Mouse (Mus musculus) NIH3T3 (cell line): ENCODE measurements around the gene Tas2r110.

Experiments used
- DNase-seq: peaks from one replicate; pipeline ENCODE4 v3.0.0-alpha.2; 2012; ENCODE audit warnings: low read depth

The Tas2r110 gene

DNA sequence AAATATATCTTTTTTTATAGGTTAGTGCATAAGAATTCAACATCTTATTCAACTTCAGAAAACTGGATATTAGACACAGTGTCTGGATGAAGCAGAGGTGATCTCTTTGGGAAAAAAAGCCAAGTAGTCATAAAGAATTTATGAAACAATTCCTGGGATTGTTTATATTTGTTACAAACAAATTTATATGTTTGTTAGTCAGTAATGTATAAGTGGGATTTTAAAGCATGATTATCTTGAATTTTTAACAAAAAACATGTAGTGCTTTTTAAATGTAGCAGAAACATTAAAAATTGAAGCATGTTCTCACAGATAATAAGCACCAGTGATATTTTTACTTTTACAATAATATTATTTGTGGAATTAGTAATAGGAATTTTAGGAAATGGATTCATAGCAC lies at the start of gene Tas2r110:
Gene Tas2r110, plus strand, starts transcription at position 301 of the 400 bp plus-strand sequence.
- DNase-seq = no peak

- DNase-seq = no peak
These were observed 21.0 kb upstream of the Tas2r110 start, which contains the start of gene Tas2r123 for GRCm38 (mm10) chr6:132846842-132847241. Gene Tas2r123 (plus strand): TSS chr6:132847142.

DNA sequence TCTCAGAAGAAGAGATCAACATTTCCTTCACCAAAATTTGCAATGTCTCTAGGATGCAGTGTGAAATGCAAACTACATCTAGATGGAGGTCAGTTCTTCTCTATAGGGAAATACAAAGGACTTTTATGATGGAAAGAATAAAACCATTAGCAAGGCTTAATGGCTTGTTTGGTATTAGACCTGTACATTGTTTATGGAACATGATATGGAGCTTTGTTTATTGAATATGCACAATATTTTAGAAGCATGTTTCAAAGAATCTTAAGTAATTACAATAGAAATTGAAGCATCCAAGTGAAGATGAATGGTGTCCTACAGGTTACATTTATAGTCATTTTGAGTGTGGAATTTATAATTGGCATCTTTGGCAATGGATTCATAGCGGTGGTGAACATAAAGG lies 12.7 kb upstream of the Tas2r110 start, which contains the start of gene Tas2r116:
Gene Tas2r116, plus strand, starts transcription at position 301 of the 400 bp plus-strand sequence.
- no peak for DNase-seq

DNA sequence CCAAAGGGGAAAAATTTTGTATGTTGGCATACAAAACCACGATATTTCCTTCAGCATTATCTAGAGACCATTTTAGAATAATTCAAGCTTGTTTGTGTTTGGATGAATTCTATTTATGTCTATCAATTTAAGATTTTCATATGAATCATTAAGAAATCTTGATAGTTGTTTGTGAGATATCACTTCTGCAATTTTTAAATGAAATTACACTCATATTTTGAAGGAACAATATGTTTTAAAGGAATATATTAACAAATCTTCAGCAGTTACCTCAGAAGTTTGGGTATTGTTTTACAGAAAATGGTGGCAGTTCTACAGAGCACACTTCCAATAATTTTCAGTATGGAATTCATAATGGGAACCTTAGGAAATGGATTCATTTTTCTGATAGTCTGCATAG lies 24.9 kb downstream of the Tas2r110 start, which contains the start of gene Tas2r113:
Gene Tas2r113, plus strand, starts transcription at position 301 of the 400 bp plus-strand sequence.
- DNase-seq = no peak

DNA sequence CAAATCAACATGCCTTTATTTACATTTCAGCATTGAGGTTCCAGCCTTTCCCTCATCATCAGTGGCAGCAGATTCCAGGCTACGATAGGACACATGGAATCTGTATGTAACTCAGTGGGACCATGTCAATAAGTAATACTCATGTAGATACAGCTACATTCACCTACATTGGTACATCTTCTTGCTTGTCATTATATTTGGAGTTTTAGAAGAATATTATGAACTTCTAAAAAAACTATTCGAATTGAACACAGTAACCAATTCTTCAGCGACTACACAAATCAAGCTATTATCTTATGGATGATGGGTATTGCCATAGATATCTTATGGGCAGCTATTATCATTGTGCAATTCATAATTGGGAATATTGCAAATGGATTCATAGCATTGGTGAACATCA lies 41.5 kb downstream of the Tas2r110 start, which contains the start of gene Tas2r125:
Gene Tas2r125, plus strand, starts transcription at position 301 of the 400 bp plus-strand sequence.
- DNase-seq = no peak
